Mouse (Mus musculus) cerebellum, adult 2 months (tissue): ENCODE data around the gene Eipr1. TPM values are rescaled to one million over a fixed set of nuclear protein-coding genes. Genes with fewer than 3 reads are reported as not detected.
A peak's percentile ranks its signal among the peaks of the same experiment; 100 is the strongest.
"Not testable (repeated sequence)": the region's sequence is repeated elsewhere in the genome, so short reads cannot be mapped to it uniquely, and the experiment has no call there.

Source experiments
- DNase-seq, 2 experiments: peaks; one replicate each; pipeline ENCODE4 v3.0.0; 2021
- H3K27ac ChIP-seq: fragments of 200-500 bp; 2 replicates; pipeline ENCODE4 v1.5.1; 2012; ENCODE audit warnings: low read length, control low read depth, inconsistent platforms; ENCODE audit not compliant: insufficient read depth
- H3K27me3 ChIP-seq: fragments of 200-500 bp; 2 replicates; pipeline ENCODE4 v1.6.1; 2012; ENCODE audit warnings: inconsistent platforms, mild to moderate bottlenecking, low read length, moderate library complexity; ENCODE audit not compliant: control insufficient read depth, insufficient read depth
- H3K4me1 ChIP-seq: fragments of 200-500 bp; 2 replicates; pipeline ENCODE4 v1.6.1; 2011; ENCODE audit warnings: low read length; ENCODE audit not compliant: control insufficient read depth, insufficient read depth
- H3K4me3 ChIP-seq: fragments of 200-500 bp; replicated peaks from 2 replicates; pipeline ENCODE3; 2011; ENCODE audit warnings: mild to moderate bottlenecking, low read depth, low read length, control low read depth; ENCODE audit not compliant: insufficient read depth
- CTCF ChIP-seq: fragments of 200-500 bp; IDR thresholded peaks from 2 replicates; pipeline ENCODE4 v1.5.1; 2011; ENCODE audit warnings: low read depth, mild to moderate bottlenecking, control low read depth, low read length, moderate library complexity, borderline replicate concordance; ENCODE audit not compliant: insufficient read depth
- POLR2A ChIP-seq: fragments of 200-500 bp; IDR thresholded peaks from 2 replicates; pipeline ENCODE4 v1.6.1; 2011; ENCODE audit warnings: low read length, control low read depth, borderline replicate concordance; ENCODE audit not compliant: insufficient read depth
- WGBS: fragments of 180-500 bp; shearing (Covaris S2); methylation state at CpG from one replicate; pipeline ENCODE4 v1.1.7; 2018; 5-methylcytosine and 5-hydroxymethylcytosine counted together
- polyA plus RNA-seq: library from polyadenylated mRNA; depleted of rRNA; stranded (reverse); fragments of >200 nt; gene quantifications from 2 replicates; pipeline ENCODE4 v1.2.3, GENCODE M21; 2012

The Eipr1 gene
- polyA plus RNA-seq, 1 experiment, result 40.6 TPM

DNA sequence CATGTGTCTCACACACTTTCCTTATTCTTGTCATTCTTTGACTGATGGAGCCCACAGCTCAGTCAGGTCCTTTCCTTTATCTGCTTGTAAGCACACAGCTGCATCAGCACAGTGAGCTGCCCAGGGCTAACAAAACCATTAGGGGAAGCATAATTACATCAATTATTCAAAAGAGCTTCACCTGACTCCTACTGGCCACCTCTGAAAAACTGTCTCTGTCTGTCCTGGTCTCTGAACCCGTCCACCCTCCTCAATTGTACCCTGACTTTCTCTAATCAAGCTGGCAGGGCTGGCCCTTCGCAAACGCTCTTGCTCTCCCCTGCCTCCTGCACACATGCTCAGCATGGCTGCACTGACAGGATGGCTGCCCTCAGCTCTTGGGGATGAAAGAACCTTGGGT is 27.2 kb upstream of the Eipr1 start:
- H3K27ac ChIP-seq, result no peak overlapping the region
- TF ChIP-seq CTCF (no peak), POLR2A (no peak)
- no peaks in the 10 kb centered on the region for H3K27me3 ChIP-seq
- no peaks in the 10 kb centered on the region for H3K4me1 ChIP-seq
- DNase-seq, result no peak
- no peak overlapping the region for H3K4me3 ChIP-seq
- 82% methylated on average over 3 of the region's 3 CpGs for WGBS

DNA sequence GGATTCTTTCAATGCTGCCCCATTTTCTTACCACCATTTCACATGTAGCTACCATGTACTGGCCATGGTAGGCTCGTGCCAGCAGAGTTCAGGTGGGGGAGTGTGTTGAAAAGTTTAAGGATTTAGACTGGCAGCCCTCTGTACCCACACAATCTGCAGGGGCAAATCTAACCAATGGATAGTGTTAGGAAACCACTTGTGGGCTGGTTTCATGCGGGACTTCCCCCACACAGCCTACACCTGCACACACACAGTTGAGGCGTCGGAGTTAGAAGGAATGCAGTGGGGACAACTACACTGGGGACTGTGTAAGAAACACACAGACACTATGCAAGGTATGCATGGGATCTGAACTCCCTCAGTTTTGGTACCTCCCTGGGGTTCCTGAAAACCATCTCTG is 25.4 kb upstream of the Eipr1 start:
- no peak for DNase-seq
- H3K4me3 ChIP-seq, result no peak overlapping the region
- H3K27me3 ChIP-seq, result no peaks in the 10 kb centered on the region
- H3K4me1 ChIP-seq, result no peaks in the 10 kb centered on the region
- TF ChIP-seq CTCF, result no peak
- no peak for TF ChIP-seq POLR2A
- no peak overlapping the region for H3K27ac ChIP-seq
- 93% methylated on average over 4 of the region's 4 CpGs for WGBS

DNA sequence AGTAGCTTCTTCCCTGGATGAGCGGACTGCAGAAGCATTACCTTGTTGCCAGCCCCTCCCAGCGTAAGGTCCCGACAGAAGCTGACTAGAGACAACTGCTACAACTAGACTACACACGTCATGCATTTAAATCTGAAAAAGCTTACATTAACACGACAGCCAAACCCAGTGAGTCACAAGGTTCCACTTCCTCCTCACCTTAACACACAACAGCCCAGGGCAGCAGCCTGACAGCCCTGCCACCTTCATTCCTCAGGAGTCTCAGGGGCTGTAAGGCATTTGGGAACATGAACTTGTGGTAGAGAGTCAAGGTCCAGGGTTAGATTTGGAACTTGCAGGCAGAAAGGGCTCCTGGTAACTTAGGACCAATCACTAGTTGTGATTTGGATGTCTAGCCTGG is 24.5 kb upstream of the Eipr1 start:
- Histone ChIP-seq H3K4me1 (no peaks in the 10 kb centered on the region), H3K27ac (no peak overlapping the region), H3K4me3 (no peak overlapping the region), H3K27me3 (no peaks in the 10 kb centered on the region)
- 87% methylated on average over 5 of the region's 5 CpGs for WGBS
- TF ChIP-seq CTCF (no peak), POLR2A (no peak)
- DNase-seq, result no peak

DNA sequence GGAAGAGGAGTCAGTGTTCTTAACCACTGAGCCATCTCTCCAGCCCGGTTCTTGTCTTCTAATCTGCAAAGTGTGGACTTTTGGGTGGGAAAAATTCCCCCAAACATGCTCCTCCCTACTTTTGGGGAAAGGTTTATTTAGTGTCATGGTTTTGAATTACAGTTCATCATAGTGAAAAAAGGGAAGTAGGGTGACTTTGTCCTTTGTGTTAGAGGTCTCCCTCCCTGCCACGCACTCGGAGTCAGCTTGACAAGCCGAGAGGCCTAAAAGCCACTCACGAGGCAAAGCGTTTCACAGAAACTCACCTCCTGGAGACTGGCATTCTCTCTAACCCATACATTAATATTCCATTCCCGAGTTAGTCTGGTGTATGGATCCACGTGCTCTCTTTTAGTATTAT is 19.0 kb upstream of the Eipr1 start:
- DNase-seq, result no peak
- no peaks in the 10 kb centered on the region for H3K4me1 ChIP-seq
- H3K4me3 ChIP-seq, result no peak overlapping the region
- TF ChIP-seq CTCF (no peak), POLR2A (no peak)
- H3K27me3 ChIP-seq, result no peaks in the 10 kb centered on the region
- H3K27ac ChIP-seq, result no peak overlapping the region
- WGBS, result 90% methylated on average over 8 of the region's 8 CpGs

DNA sequence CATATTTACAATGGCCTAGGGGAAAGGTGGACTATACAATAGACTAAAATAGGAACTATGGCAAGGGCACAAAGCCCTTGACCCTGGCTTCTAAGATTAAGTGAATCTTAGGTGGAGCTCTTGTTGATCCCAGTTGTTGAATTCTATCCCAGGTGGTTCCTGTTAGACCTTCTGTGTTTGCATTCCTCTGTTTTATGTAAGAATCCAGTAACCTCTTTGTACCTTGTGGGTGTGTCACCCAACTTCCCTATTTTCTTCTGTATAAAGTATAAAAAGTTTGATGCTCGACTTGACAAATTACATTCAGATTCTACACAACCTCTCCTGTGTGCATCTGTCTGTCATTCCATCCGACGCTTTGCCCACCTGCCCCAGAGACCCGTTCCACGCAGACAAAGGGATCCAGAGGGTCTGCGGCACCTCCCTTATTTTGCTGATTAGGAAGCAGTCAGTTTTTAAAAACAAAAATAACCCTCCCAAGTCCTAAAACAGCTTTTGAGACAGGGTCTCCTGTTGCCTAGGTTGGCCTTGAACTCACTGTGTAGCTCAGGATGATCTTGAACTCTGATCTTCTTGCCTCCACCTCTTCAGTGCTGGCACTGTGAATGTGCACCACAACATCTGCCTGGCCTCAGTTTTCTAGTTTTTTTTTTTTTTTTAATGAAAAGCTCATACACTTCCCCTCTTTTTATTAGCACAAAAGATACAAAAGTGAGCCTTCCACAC is 17.9 kb upstream of the Eipr1 start:
- H3K4me3 ChIP-seq, H3K4me1 ChIP-seq, H3K27me3 ChIP-seq, DNase-seq, H3K27ac ChIP-seq: not testable (repeated sequence)
- 99% methylated on average over 6 of the region's 6 CpGs for WGBS

DNA sequence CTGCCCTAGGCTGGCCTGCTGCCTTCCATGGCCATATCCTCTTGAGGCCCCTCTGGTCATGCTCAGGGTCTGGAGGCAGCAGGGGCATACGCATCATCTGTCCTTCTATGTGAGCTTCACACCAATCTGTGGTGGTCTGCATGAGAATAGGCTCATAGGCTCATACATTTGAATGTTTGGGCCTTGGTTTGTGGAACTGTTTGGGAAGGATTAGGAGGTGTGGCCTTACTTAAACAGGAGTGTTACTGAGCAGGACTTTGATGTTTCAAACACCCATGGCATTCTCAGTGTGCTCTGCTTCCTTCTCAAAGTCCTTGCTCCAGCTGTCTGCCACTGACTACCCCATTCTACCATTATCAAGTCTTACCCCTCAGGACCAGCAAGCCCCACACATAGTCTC is 17.3 kb upstream of the Eipr1 start:
- DNase-seq, result no peak
- WGBS, result 96% methylated on average over 1 of the region's 1 CpGs
- Histone ChIP-seq H3K4me3 (no peak overlapping the region), H3K27ac (no peak overlapping the region), H3K4me1 (peaks cover 5% of the 10 kb centered on the region), H3K27me3 (no peaks in the 10 kb centered on the region)
- no peak for TF ChIP-seq CTCF
- no peak for TF ChIP-seq POLR2A

DNA sequence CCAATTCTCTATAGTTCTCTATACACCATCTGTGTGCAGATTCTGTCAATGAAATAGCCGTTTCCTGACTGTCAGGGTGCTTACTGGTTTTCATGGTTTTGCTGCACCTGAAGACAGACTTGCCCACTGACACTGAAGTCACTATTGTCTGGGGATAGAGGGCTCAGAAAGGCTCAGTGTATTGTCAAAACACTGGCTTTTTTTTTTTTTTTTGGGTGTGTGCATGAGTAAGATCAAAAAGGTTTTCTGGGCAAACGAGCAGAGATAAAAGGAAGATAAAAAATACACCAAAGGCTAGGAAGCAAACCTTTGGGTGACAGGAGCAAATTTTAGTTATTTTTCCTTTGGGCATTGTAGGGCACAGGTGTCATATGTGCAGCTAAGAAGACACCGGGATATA is 16.3 kb upstream of the Eipr1 start:
- WGBS, result 88% methylated on average over 3 of the region's 3 CpGs
- no peak for DNase-seq
- Histone ChIP-seq H3K27me3 (no peaks in the 10 kb centered on the region), H3K27ac (no peak overlapping the region), H3K4me1 (peaks cover 8% of the 10 kb centered on the region), H3K4me3 (no peak overlapping the region)
- TF ChIP-seq CTCF (no peak), POLR2A (no peak)

DNA sequence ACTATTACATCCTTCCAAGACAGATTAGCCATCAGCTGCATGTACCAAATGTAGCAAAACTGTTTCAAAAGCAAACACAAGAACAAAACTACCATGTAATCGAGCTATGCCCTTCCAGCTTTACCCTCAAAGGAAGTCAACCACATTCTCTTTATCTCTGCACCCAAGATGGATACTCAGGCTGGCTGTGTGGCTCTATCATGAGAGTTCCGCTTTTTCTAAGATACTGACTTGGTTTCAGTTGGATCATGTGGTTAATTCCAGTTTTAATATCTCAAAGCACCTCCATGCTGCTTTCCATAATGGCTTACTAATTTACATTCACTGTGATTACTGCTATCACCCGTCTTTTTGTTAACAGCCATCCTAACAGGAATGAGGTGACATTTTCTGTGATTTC is 8.3 kb upstream of the Eipr1 start:
- no peak overlapping the region for H3K27ac ChIP-seq
- 78% methylated on average over 3 of the region's 3 CpGs for WGBS
- DNase-seq, result no peak
- peaks cover 17% of the 10 kb centered on the region for H3K4me1 ChIP-seq
- H3K27me3 ChIP-seq, result no peaks in the 10 kb centered on the region
- TF ChIP-seq POLR2A (no peak), CTCF (no peak)
- no peak overlapping the region for H3K4me3 ChIP-seq

DNA sequence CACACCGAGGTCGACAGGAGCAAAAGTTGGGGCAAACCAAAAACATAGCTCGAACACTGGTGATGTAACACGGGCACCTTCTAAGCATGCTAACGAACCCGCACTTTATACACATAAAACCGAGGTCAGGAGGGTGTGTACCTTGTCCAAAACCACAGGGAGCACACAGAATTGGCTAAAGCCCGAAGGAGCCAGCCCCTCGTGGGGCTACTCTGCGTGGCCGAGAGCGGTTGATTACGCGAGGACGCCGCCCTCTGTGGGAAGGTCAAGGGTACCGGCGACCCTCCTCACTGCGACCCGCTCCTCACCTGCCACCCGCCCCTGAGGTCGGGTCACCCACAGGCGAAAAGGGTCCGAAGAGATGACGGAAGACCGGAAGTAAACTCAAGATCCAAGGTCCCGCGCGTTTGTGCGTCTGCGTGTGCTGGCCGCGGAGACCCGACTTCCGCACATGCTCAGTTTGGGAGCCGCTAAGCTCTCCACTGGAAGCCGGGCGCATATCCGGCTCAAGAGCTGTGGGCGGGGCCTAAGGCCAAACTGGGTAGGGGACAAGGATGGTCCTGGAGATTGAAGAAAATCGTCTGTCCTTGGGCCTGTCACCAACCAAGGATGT is 1.5 kb upstream of the Eipr1 start, which contains the start of gene Trappc12:
Gene Trappc12, minus strand, starts transcription at position 452 of the 613 bp plus-strand sequence.
- peak; percentile 85 to 88 for DNase-seq
- WGBS, result under 1% methylated on average over 41 of the region's 41 CpGs
- TF ChIP-seq POLR2A (peak; percentile 67; the same call in 1 of the 2 replicates), CTCF (no peak)
- peak within 1 kb of the TSS; percentile 95 for H3K4me3 ChIP-seq
- peak within 1 kb of the TSS; percentile 67 for H3K27ac ChIP-seq
- H3K27me3 ChIP-seq, result no peaks in the 10 kb centered on the region
- H3K4me1 ChIP-seq, result peaks cover 10% of the 10 kb centered on the region
